Mouse (Mus musculus) spleen, adult 10 weeks (tissue): ENCODE results near the gene Prss34. TPM values are rescaled to one million over a fixed set of nuclear protein-coding genes. Genes with fewer than 3 reads are reported as not detected.

Source experiments
- polyA plus RNA-seq: library from polyadenylated mRNA; stranded (reverse); fragments of 350-450 nt; fragmentation: Illumina TruSeq; extraction: RNeasy Lipid Tissue Mini Kit (QIAGEN cat#74804); gene quantifications from one replicate; pipeline ENCODE4 v1.2.3, GENCODE M21; 2015; ENCODE audit warnings: low replicate concordance; ENCODE audit not compliant: insufficient read depth

Gene Prss34
- 0.19 TPM for polyA plus RNA-seq

GRCm38 (mm10) chr17:25298094-25298493 lies at the start of gene Prss34:
Gene Prss34, plus strand, starts transcription at chr17:25298394.

GRCm38 (mm10) chr17:25256140-25256754 lies 41.9 kb upstream of the Prss34 start, which contains the start of gene Baiap3:
Gene Baiap3, minus strand, starts transcription at chr17:25256364.

GRCm38 (mm10) chr17:25274571-25275346 lies 23.4 kb upstream of the Prss34 start, which contains the start of gene Ube2i:
Gene Ube2i, minus strand, starts transcription at chr17:25274622.

GRCm38 (mm10) chr17:25308346-25308745 lies 10.2 kb downstream of the Prss34 start, which contains the start of gene Prss28:
Gene Prss28, plus strand, starts transcription at chr17:25308646.

GRCm38 (mm10) chr17:25318354-25318753 lies 20.2 kb downstream of the Prss34 start, which contains the start of gene Prss29:
Gene Prss29, plus strand, starts transcription at chr17:25318654.

GRCm38 (mm10) chr17:25345462-25345861 lies 47.3 kb downstream of the Prss34 start, which contains the start of gene Tpsab1:
Gene Tpsab1, minus strand, starts transcription at chr17:25345562.

Other genes starting within 250 kb of the Prss34 start
- gene Tmem204, start 214.8 kb upstream of the Prss34 start, polyA plus RNA-seq = 19.4 TPM
- 20.8 TPM for gene Telo2, start 182.4 kb upstream of the Prss34 start, polyA plus RNA-seq
- gene Ptx4, start 177.6 kb upstream of the Prss34 start, polyA plus RNA-seq = not detected
- gene Clcn7, start 165.0 kb upstream of the Prss34 start, polyA plus RNA-seq = 21.3 TPM
- gene Ccdc154, start 135.9 kb upstream of the Prss34 start, polyA plus RNA-seq = not detected
- gene Gm38655, start 122.9 kb upstream of the Prss34 start, polyA plus RNA-seq = not detected
- 15.8 TPM for gene BC003965, start 113.8 kb upstream of the Prss34 start, polyA plus RNA-seq
- gene Unkl, start 110.0 kb upstream of the Prss34 start, polyA plus RNA-seq = 23.8 TPM
- gene Gnptg, start 58.3 kb upstream of the Prss34 start, polyA plus RNA-seq = 26.3 TPM
- 13.5 TPM for gene Tsr3, start 58.2 kb upstream of the Prss34 start, polyA plus RNA-seq
- 4.9 TPM for gene Baiap3, start 42.0 kb upstream of the Prss34 start, polyA plus RNA-seq
- 482 TPM for gene Ube2i, start 23.8 kb upstream of the Prss34 start, polyA plus RNA-seq
- not detected for gene Prss28, start 10.3 kb downstream of the Prss34 start, polyA plus RNA-seq
- gene Prss29, start 20.3 kb downstream of the Prss34 start, polyA plus RNA-seq = not detected
- not detected for gene Tpsab1, start 47.2 kb downstream of the Prss34 start, polyA plus RNA-seq
- 0.61 TPM for gene Tpsb2, start 67.9 kb downstream of the Prss34 start, polyA plus RNA-seq
- gene Tpsg1, start 70.9 kb downstream of the Prss34 start, polyA plus RNA-seq = not detected
- 2.7 TPM for gene Cacna1h, start 135.4 kb downstream of the Prss34 start, polyA plus RNA-seq
- gene Tekt4, start 156.2 kb downstream of the Prss34 start, polyA plus RNA-seq = not detected
- not detected for gene Sstr5, start 198.9 kb downstream of the Prss34 start, polyA plus RNA-seq